Mouse (Mus musculus): Measurements from ENCODE around the gene Pkm.

The Pkm gene

DNA sequence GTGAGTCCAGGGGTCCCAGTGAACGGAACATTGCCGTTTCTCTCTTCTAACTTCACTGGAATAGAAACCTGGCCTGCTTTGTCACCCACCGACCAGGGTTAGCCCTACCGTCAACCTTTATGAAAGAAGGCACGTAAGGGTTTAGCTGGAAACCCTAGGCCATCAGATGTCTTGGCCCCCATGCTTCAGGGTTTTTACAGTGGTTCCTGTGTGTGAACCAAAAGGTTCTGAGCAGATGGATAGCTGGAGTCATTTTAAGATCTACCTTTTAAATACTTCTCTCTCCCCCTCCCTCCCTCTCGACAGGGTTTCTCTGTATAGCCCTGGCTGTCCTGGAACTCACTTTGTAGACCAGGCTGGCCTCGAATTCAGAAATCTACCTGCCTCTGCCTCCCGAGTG, 9.8 kb downstream of the Pkm start:
- DNase-seq (ENCODE audit: low read depth, low spot score), result no peak

GRCm38 (mm10) chr9:59666813-59667212, 10.6 kb downstream of the Pkm start:
- no peak for DNase-seq (ENCODE audit: low read depth, low spot score)

DNA sequence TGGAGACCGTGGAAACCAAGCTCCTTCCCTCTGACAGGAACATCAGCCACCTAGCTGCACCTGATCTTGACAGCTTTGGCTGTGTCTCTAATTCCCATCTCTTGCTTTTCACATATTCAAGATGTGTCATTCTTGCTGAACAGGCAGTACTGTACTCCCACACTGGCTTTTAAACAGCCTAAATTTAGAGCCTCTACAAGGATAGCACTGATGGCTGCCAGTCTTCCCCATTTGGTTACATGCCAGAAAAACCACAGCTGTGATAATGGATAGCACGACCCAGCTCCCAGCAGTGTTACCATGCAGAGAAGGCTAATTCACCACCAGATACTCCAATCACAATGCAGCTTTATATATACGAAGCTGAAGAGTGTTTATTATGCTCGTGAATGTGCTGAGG, 11.1 kb downstream of the Pkm start:
- no peak for DNase-seq (ENCODE audit: low read depth, low spot score)

DNA sequence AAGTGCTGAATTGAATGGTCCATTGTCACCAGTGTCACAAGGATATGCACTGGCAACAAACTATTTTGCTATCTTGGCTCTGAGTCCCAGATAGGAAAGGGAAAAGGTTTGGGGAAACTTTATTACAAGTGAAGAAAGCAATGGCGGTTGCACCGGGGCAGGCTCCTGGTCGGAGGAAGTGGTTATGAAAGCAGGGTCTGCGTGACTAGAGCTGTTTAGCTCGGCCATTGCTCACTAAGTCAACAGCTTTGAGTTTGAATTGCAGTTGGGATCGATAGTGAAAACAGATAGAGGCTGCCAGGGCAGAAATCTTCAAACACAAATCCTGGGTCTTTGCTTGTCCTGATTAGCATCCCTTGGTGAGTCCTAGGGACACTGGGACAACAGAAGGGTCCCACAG, 11.7 kb downstream of the Pkm start:
- DNase-seq (ENCODE audit: low read depth, low spot score), result no peak

DNA sequence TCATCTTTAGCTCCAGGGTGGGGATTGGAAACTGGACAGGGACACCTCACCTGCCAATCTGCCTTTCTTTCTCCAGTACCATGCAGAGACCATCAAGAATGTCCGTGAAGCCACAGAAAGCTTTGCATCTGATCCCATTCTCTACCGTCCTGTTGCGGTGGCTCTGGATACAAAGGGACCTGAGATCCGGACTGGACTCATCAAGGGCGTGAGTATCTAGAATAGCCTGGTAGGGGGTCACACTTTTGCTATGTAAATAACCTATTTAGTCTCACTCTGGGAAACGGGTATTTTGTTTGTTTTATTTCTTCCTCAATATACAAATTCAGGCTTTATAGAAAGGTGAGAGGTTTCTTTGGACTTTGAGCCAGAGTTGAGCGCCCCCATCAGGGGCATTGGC, 12.3 kb downstream of the Pkm start:
- no peak for DNase-seq (ENCODE audit: low read depth, low spot score)

DNA sequence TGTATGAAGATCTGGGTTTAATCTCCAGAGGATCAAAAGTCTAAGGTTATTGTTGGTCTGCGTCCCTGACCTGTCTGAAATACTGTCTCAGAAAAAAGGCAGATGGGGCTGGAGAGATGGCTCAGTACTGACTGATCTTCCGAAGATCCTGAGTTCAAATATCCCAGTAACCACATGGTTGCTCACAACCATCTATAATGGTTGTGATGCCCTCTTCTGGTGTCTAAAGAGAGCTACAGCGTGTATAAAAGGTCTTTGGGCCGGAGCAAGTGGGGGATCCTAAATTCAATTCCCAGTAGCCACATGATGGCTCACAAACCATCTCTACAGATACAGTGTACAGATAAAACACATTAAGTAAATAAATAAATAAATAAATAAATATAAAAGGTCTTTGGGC, 13.0 kb downstream of the Pkm start:
- DNase-seq (ENCODE audit: low read depth, low spot score), result no peak

GRCm38 (mm10) chr9:59672195-59672894, 16.2 kb downstream of the Pkm start:
- DNase-seq (ENCODE audit: low read depth, low spot score), result no peak

DNA sequence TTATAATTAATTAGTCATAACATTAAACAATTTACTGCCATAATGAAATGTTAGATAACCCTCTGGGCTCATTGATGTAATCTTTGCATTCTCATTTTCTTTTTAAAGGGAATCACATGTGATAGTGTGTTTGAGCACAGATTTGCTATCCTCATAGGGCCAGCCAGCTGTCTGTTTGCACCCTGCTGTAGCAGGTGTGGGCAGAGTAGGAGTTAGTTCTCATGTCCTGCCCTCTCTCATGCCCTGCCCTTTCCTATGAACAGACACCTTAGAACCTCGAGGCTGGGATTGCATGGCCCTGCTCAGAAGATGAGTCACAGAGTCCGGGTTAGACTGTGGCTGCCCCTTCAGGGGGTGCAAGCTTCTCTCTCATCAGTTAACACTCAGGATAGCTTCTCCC, 17.3 kb downstream of the Pkm start:
- no peak for DNase-seq (ENCODE audit: low read depth, low spot score)

GRCm38 (mm10) chr9:59675598-59675997, 19.4 kb downstream of the Pkm start:
- DNase-seq (ENCODE audit: low read depth, low spot score), result no peak

GRCm38 (mm10) chr9:59678313-59678712, 22.1 kb downstream of the Pkm start:
- DNase-seq (ENCODE audit: low read depth, low spot score), result no peak

DNA sequence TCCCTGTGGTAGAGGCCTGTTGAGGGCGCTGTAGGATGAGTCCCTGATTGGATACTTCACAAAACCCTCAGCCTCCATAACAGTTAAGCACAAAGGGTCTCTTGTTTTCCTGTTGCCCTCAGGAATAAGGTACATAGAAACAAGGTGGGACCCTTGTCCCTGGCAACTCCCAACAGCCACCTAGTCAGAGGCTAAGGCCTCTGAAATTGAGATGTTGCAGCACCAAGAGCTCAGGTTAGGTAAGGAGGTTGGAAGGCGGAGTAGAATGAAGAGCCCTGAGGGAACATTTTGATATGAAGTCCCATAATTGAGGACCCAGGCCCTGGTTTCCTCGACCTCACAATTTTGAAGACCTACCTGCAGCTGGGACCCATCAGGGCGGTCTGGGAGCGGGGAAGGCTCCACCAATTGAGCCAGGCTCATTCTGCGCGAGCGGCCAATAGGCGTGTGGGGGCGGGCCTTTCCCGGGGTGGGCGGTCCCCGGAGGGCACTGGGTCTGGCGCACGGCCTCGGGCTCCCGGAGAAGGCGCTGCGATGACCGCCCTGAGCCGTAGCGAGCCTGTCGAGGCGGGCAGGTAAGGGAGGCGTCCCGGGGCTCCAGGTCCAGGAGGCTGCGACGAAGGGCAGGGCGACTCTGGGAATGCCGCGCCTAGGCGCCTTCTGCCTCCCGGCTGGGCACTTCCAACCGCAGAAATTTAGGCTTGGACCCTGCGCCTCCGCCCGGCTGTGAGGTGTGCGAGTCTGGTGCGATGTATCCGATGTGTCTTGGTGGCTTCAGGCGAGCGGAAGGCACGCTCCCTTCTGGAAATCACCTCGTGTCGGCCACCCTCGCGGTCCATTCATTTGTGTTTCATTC, 23.7 kb downstream of the Pkm start, which contains the start of gene Gramd2:
Gene Gramd2, plus strand, starts transcription at position 467 of the 856 bp plus-strand sequence.
- peak; percentile 72 for DNase-seq (ENCODE audit: low read depth, low spot score)

GRCm38 (mm10) chr9:59680534-59680875, 24.3 kb downstream of the Pkm start:
- no peak for DNase-seq (ENCODE audit: low read depth, low spot score)

GRCm38 (mm10) chr9:59684020-59684419, 27.9 kb downstream of the Pkm start:
- no peak for DNase-seq (ENCODE audit: low read depth, low spot score)

- no peak for DNase-seq (ENCODE audit: low read depth, low spot score)
Observed at GRCm38 (mm10) chr9:59687416-59688046, 31.4 kb downstream of the Pkm start.

DNA sequence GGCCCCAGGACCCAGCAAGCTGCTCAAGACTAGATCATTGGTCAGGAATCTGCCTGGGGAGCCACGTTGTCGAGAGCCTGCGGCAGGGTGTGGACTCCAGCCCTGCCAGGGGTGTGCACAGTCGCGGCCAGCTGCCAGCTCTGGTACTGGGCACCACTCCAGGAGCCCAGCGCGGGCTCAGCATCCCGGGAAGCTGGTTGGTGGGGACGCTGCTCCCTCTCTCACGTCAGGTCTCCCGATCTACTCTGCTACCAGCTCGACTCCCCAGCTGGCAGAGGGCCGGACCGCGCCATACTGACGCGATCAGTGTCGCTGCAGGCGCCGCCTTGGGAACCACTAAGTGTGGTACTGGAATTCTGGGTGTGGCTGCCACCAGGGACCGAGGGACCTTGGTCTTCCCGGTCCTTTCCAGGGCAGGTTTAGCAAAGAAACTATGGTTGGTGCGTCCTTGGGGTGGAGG, 35.5 kb downstream of the Pkm start:
- no peak for DNase-seq (ENCODE audit: low read depth, low spot score)

GRCm38 (mm10) chr9:59692145-59692544, 36.0 kb downstream of the Pkm start:
- DNase-seq (ENCODE audit: low read depth, low spot score), result no peak

DNA sequence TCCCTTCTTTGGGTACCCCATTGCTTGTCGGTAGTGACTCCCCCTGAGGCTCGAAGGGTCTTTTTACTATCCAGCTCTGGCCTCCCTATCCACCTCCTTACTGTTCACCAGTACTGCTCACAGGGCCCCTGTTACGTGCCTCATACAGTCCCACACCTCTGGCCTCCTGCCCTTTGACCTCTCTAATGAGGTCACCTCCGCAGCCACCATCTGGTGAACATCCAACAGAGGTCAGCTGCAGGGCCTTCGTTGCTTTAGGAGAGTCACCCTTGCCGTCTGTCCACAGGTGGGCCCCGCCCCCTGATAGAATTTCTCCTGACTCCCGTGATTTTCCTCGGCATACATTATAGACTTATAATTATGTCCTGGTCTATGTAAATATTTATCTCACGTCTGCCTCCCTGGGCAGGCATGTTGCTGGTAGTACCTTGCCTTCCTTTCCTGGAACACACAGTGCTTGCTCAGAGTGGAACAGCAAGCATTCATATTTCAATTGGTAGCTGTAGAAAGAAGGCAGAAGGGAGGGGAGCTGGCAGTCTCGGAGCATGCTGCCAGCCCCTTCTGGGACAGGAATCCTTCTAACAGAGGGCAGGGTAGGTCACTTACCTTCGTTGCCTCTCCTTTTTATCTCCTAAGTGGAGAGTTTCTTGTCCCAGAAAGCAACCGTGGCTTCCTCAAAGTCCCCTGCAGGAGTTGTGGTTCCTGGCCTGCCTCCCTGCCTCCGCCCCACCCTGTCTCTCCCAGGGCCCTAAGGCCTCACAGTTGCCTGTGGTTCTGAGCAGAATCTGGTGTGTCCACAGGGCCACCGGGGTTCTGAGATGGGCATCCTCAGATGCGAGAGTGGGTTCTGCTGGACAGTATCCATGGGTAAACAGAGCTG, 38.6 kb downstream of the Pkm start:
- DNase-seq (ENCODE audit: low read depth, low spot score), result no peak

DNA sequence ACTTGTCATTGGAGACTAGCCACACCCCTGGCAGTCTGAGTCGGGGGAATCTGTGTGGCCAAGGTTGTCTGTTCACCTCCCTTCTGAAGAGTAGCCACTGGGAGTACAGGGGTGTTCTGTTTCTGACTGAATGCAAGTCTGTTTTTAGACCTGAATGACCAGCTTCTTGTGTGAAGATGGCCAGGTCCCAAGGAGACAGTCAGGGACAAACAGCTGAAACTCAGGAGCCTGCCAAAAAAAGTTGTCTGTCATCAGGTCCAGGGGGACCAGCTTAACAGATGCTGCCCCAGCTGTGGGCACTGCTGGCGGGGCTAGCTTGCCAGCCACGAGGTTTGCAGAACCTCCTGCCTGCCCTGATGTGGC, 39.3 kb downstream of the Pkm start:
- no peak for DNase-seq (ENCODE audit: low read depth, low spot score)

GRCm38 (mm10) chr9:59696381-59696780, 40.2 kb downstream of the Pkm start:
- DNase-seq (ENCODE audit: low read depth, low spot score), result no peak

DNA sequence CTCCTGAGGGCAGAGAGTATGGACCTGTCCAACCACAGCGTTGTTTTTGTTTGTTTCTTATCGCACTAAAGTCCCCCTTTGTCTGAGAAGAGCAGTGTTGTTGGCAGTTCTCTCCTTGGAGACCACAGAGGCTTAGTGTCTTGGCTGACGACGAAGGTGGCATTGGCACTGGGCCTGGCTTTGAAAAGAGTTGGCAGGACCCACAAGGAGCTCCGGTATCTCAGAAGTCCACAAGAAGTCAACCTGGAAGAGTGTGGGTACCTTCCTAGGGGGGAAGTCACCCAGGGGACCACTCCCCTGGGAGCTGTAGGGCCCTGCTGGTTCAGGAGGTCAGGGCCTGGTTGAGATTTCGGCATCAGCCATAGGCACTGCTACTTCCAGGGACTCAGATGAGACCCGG, 44.9 kb downstream of the Pkm start:
- no peak for DNase-seq (ENCODE audit: low read depth, low spot score)

DNA sequence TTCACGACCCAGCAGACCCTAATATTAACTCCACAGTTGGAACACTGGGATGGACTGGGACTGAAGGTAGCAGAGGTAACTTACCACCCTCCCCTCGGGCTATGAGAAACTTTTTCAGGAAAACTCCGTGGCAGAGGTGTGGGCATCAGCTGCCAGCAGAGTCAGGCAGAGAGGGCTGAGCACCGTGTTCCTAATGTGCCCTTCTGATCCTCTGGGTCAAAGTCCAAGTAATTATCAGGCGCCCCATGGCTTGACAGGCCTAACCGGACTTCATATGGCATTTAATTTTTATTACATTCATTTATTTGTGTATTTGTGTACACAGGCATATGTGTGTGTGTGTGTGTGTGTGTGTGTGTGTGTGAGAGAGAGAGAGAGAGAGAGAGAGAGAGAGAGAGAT, 46.9 kb downstream of the Pkm start:
- DNase-seq (ENCODE audit: low read depth, low spot score), result no peak

Data from embryo, embryonic 11.5 days (tissue).